Mouse (Mus musculus) megakaryocyte, adult 5-6 weeks (primary cell): ENCODE data around the gene Wdr41. TPM values are rescaled to one million over a fixed set of nuclear protein-coding genes. Genes with fewer than 3 reads are reported as not detected.

Experiments
- ATAC-seq: 2 replicates; pipeline ENCODE4 v1.8.0; 2016; ENCODE audit warnings: mild to moderate bottlenecking, inconsistent platforms; ENCODE audit not compliant: poor library complexity, severe bottlenecking
- total RNA-seq, 2 experiments: library from RNA; stranded (forward) in 1 of 2; stranded (reverse) in 1 of 2; fragments of 153-499, 151-499 nt in 1 of 2; fragments of 221-1000, 200-1000 nt in 1 of 2; gene quantifications; 2 replicates each; pipeline versions ENCODE4 v1.2.3 to v1.2.4; 2015 to 2017

Gene Wdr41
- total RNA-seq (2015) = 32.0 and 32.6 TPM in 2 replicates
- total RNA-seq (2017) = 17.9 and 20.4 TPM in 2 replicates

DNA sequence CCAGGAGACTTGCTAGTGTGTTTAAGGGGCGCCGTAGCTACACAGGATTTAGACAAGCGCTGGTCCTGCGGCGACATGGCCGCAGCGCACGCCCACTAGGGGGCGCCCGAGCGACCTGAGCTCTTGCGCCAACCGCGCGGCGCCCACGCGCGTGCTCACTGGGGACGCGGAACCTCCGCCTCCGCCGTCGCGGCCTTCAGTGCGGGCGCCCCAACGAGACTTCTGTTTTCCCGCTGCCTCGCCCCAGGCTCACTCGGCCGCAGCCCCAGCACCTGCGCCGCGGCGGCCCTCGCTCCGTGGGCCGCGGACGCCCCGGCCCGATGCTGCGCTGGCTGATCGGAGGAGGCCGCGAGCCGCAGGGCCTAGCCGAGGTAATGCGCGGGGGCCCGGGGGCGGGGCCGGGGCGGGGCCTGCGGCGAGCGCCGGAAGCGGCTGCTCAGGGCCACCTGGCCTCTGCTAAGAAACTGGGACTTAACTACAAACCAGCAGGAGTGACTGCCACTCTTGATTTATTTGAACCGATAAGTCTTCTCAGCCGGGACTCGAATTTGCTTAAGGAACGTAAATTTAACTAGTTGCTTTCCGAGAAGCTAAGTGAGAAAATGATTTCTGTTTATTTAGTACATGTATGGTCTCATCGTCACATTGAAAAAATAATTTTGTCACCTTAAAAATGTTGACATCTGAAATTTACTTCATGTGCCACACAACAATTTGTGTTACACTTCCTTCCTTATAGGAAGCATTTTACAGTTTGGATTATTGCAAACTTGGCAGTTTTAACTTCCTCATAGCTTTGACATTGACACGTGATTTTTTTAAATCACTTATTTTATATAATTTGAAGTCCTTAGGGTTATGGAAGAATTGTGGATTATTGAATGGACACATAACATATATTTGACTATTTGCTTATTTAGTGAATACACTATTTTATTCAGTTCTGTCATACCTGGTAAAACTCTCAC, at the start of gene Wdr41:
TSS of gene Wdr41 (plus strand) at position 126 of the 968 bp plus-strand sequence.
- ATAC-seq = peak; percentile 97

DNA sequence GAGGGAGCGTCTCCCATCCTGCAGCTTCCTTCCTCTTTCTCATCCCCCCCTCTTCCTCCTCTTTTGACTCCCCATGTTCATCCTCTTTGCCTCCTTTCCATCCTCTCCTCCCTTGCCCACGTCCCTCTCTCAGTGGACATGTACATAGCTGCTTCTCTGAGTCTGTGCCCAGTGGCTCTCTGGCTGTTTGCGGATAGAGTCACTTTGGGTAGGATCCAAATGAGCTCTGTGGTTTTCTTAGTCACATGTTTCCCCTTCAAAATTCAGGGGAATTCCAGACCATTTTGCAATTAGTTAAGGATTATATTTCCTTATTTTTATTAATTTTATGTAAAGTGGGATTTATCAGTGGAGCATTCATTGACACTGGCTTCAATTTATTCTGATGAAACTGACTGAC, 48.1 kb upstream of the Wdr41 start:
- ATAC-seq = no peak

DNA sequence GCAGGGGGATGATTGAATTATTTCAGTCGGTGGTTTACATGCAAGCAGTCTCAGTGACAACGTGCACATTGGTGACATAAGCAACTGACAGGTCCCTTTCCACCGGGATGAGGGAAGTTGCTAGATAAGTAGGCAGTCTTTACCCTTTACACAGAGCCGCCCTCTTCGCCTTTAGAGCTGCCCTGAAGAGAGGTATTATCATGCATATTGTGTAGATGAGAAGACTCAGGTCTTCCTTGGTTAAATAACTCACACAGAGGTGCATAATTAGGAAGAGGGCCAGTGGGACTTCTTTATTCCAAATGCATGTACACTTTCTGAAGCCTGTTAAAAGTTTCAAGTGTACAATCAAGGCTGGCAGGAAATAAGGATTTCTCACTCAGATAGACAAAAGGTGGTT, 37.7 kb upstream of the Wdr41 start:
- no peak for ATAC-seq

DNA sequence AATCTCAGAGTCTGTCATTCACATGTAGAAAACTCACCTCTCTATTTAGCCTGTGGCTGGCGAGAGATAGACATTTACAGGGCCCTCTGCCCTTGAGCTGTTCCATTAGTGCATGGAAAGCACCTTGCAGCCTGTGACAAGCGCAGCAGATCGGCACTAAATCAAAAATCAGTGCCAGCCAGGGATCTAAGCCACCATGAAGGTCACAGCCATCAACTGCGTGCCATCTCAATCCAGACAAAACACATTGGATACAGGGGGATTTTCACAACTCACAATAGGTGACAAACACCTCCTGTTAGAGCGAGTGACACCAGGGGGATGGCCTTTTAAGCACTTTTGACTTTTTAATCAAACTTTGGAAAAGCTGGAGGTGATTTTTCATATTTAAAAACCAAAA, 36.0 kb upstream of the Wdr41 start:
- ATAC-seq = no peak

DNA sequence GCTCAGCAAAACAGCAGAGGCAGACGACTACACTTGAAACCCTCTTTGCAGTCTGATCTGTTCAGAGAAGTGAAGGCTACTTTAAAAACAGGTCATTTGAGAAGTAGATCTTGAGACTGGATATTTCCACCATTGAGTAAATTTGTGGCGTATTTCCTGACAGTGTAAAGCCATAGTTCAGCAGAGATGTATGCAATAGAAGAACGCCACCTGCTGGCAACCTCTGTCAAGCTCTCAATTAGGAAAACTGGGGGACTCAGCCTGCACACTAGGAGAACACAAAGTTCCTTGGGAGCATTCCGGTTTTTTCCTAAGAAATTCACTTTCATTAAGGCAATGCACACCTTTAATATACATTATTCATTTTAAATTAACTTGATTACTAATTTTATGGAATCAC, 34.9 kb upstream of the Wdr41 start:
- ATAC-seq = no peak

DNA sequence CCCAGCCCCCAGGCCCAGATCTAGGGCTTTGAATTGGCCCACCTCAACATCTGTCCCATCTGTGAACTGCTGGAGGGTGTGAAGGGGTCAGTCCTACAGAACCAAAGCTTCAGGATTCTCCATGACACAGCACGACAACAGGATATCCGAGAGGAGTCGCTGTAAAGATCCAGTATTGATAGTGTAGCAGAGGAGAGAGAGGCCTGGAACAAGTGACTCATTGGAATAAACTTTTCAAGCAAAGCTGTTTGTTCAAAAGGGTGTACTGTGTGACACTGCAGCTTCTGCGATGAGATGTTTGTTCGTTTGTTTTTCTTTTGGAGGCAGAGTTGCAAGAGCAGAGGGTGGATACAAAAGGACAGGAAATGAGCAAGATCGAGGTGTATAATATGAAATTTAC, 20.2 kb upstream of the Wdr41 start:
- no peak for ATAC-seq

DNA sequence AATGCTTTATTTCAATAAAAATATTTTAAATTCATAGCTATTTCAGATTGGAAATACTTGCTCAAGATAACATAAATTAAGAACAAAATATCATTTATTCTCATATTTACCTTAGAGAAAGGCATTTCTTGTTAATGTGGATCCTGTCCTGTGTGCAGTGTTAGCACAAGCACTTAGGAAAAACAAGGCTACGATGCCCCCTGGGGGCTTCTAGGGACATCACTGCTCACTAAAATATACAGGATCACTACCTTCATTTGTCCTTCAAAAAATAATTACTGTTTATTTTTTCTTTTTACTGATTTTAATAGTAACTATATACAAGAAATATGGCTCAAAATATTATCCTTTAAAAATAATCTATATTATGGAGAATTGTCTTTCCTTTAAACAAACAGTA, 18.2 kb upstream of the Wdr41 start:
- no peak for ATAC-seq

DNA sequence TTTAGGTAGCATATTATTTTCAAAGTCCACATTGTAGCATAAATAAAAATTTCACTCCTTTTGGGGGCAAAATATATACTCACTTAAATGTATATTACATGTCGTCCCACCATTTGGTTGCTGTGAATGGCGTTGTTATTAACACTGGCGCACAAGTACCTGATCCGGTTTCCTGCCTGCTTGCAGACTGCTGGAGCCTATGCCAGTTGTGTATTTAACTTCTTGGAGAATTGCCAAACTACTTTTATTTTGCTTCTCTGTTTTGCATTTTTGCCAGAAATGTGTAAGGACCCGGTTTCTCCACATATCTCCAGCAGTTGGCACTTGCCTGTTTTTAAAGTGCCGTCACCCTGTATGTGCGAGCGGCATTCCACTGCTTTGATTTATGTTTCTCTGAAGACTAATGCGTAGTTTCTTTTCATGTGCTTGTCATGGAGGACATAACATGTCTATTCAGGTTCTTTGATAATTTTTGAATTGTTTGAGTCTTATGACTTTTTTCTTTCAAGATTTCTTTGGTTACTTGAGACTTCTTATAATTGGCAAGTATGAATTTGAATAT, 6.1 kb upstream of the Wdr41 start:
- ATAC-seq = no peak

DNA sequence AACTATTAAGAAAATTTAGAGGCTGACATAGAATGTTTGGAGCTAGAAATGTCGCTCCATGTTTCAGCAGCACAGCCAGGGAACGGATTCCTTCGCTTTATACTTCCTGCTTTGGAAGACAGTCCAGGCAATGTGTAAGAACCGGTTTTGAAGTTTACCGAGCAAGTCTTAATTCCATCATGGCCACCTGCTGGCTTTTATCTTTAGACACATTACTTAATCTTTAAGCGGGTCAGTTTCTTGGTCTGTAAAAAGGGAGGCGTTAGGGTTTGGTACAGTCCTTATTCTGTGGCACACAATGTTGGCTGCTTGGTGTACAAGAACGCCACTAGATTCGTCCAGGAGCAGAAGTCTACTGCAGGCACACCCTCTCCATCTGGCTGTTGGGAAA, 321 bp upstream of the Wdr41 start:
- no peak for ATAC-seq

DNA sequence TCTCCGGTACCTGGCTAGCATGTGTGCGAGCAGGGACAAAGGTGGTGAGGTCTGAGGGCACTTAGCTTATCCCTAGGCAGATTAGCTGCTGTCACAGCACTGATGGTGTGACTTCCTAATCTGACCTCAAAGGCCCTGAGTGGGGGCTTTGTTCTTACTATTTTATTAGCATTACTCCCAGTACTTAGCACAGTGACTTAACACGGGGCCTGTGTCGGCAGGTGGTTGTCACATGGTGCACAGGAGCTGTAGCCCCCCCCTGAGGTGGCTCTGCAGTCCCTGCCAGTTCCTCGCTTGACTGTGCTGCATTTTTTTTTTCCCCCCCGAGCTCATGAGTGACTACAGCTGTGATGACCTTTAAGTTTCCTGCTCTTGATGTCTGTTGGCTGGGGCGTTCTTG, 2.9 kb downstream of the Wdr41 start:
- no peak for ATAC-seq

DNA sequence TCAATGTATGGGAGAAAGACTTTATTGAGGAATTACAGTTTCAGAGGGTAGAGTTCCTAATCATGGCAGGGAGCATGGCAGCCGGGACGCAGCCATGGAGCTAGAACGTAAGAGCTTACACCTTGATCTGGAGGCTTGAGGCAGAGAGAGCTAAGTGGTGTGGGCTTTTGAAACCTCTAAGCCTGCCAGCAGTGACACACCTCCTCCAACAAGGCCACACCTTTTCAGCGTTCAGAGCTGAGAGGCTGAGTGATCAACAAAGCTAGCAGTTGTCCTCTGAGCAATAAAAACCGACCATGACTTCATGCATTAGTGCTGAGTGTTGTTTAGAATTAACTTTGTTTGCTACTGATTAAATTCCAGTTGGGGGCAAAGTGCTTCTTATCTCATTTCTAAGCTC, 14.4 kb downstream of the Wdr41 start:
- ATAC-seq = no peak

DNA sequence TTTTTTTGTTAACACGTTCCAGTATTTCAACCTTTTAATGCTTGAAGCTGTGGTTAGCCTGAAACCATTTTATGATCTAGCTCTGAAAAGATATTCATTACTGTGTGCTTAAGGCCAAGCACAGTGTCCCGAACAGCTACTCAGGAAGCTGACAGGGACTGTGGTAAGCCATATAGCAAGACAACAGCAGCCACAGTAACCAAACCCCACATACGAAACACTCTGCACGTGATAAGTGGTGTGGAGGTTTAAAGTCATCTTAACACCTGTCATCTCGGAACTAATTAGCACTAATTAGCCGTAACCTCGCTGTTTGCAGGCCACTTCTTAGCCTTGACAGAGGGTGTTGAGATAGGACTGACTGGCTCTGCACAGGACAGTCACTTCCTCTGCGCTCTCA, 31.1 kb downstream of the Wdr41 start:
- ATAC-seq = peak; percentile 59

DNA sequence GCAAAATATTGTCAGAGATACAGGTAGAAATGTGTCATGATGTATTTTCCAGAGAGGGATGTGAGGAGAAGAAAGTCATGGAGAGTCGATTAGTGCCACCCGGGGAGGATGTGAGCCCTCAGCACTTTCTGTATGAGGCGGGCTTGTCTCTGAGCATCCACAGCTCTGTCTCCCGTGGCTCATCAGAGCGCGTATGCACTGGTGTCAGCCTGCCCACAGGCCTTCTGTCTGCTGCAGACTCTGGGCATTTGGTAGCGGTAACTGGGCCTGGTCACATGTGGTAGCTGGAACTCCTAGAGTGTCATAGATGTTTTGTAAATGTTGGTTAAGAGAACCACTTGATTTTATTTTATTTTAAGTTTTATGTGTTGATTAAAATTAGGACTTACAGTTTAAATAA, 33.1 kb downstream of the Wdr41 start:
- ATAC-seq = no peak

DNA sequence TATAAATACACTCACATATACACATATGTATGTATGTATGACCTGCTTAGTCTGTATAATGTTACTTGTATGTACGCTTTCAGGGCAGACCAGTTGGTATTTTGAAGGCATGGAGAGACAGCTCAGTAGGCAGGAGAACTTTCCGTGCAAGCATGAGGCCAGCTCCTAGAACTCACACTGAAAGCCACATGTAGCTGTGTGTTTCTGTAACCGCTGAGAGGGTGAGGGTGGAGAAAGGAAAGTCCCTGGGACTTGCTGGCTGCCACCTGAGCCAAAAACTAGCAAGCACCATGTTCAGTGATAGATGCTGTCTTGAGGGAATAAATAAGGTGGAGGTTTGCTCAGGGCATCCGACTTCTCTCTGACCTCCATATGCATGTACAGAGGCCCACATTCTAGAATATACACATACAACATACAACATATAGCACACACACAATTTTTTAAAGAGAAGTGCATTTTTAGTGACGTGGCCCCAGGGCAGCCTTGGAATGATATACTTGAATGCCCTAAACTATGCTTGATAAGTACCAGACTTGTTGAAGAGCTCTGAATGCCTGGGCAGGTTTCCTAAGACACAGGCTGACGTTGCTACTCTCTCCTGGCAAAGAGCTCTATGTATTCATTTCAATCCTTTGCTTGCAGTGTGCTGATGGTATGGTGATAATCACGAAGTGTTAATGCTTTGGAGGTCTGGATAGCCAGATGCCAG, 35.6 kb downstream of the Wdr41 start:
- no peak for ATAC-seq

DNA sequence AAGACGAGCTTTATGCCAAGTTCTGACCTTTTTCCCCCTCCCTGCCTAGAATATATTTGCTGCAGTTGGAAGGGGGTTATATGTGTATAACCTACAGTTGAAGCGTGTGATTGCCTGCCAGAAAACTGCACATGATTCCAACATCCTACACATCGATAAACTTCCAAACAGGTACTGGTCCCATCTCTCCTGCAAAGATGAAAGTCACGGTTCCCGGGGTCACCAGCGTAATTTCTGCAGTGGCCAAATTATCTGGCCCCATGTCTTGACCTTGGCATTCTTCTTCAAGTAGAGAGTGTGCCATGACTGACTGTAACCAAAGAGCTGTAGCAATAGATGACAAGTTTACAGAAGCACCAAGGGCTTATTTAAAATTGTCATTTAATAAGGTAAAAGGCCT, 41.1 kb downstream of the Wdr41 start:
- no peak for ATAC-seq

DNA sequence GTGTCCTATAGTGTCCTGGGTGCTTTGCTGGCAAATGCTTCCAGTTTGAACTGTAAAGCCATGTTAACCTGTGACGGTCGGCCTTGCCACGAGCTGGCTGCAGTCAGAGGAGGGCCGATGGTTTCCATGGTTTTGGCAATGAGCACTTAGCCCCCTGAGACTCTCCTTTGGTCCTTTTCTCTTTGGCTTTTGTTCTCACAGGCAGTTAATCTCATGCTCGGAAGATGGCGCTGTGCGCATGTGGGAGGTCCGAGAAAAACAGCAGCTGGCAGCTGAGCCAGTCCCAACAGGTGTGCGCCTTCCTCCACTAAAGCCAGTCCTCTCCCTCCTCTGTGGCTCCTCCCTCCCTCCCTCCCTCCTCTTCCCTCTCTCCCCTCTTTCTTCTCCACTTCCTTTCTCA, 41.8 kb downstream of the Wdr41 start:
- peak; percentile 55 for ATAC-seq

DNA sequence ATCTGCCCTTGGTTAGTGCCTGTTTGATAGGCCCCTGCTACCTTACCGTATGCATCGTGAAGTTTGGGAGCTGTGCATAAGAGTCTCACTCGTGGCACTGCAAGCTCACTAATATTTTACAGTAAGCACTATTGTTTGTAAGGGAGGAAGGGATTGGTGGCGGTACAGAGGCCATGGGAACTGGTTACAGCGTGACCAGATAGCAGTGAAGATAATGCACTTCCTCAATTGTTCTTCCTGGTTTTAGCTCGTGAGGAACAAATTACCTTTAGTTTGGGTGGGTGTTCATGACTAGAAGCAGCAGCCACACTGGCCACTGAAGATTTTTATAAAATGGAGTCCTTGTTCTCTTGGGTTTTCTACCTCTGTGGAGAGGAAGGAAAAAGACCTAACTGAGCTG, 43.2 kb downstream of the Wdr41 start:
- ATAC-seq = peak; percentile 80

DNA sequence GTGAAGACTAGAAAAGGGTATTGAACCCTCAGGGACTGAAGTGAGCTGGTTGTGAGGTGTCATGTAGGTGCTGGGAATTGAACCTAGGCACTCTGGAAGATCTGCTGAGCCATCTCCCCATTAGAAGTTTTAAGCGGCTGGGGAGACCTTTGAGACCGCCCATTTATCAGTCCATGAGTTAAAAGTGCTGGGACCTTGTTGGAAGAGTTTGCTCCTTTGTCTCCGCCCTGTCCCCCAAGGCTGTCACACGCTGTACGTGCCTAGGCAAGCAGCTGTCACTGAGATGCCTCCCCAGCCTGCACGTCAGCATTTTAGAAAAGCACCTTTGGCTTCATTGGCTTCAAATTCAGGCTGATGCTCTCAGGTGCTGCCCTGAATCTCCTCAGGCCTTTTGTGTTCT, 44.1 kb downstream of the Wdr41 start:
- ATAC-seq = no peak

DNA sequence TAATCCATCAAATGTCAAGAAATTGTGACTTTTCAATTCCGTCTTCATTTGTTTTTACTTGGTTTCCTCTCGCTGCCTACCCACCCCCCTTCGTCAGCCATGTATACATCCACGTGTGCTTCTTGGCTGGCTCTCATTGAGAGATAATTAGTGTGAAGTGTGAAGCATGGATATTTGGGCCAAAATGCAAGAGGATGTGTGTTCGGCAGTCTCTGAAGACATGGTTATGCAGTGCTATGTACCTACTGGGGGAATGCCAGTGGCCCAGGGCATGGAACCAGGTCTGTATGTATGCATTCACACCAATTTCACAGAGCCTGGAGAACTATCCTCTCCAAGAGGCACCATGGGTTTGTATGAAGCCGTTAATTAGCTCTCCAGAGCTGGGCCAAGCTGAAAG, 54.7 kb downstream of the Wdr41 start:
- no peak for ATAC-seq

DNA sequence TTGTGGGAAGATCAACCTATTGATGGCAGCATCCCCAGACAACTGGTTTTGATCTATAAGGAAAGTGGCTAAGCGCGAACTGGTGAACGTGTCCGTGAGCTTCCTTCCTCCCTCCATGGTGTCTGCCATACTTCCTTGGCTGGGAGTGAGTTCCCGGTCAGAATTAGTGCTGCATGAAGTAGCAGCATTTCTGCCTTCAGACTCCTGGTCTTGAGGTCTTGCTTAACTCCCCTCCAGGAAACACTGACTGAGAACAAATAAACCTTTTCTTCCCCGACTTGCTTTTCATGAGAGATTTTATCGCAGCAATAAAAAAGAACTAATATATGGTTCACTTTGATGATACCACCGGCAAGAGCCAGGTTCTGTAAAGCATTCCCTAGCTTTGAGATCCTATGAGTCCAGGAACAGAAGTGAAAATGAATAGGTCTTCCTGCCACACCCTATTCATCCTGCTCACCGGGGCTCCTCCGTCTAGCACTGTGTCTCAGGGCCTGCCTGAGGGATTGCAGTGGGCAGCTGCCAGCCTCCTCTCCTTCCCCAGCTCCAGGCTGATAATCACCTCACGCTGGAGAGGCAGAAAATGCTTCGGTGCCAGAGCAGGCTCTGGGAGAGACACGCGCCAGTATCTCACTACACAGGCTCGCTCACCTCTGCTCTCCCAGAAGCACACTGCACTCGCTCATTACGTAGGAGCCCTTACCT, 56.1 kb downstream of the Wdr41 start:
- ATAC-seq = no peak

DNA sequence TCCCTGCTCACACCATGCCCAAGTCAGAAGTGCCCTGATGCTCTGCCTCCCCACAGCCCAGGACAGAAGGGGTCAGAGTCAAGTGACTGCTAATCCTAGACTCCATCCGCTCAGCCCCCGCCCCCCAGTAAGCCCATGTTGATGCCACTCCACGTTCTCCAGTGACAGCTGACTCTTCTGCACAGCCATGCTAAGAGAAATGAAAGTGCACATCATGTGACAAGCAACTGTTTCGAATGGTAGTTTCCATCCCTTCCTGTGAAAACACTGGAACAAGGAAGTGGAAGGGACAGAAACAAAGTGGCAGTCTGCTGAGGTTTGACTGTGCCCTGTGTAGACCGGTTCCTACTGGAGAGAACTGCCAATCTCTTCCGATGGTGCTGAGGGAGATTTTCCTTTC, 56.8 kb downstream of the Wdr41 start:
- peak; percentile 77 for ATAC-seq
